Mouse (Mus musculus): ENCODE measurements around the gene Saxo1. TPM values are rescaled to one million over a fixed set of nuclear protein-coding genes. Genes with fewer than 3 reads are reported as not detected.

The Saxo1 gene
- polyA plus RNA-seq, 1 experiment, result not detected

DNA sequence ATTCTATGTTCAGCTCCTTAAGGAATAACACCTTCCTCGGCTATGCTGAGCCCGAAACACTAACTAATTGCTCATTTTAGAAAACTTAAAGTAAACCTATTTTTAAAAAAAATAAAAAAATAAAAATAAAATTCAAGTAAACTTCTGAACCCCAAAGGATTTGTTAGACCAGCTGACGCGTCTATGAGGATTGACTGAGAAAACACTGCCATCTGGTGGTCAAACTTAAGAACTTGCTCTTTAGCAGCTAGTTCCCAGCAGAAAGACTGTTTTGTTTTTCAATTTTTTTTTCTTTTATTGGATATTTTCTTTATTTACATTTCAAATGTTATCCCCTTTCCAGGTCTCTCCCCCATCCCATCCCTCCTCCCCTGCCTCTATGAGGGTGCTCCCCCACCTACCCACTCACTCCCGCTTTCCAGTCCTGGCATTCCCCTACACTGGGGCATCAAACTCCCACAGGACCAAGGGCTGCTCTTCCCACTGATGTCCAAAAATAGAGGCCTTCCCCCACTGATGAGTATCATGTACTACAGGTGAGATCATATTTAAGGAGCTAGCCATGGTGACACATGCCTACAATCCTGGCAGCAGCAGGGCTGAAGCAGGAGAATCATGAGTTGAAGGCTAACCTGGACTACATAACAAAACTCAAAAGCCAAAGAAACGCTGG lies 3.0 kb downstream of the Saxo1 start:
- no peak overlapping the region for H3K9ac ChIP-seq (ENCODE audit: low read depth, poor library complexity, severe bottlenecking)
- no peaks in the 10 kb centered on the region for H3K27me3 ChIP-seq (ENCODE audit: control insufficient read depth, insufficient read depth, low read length, poor library complexity, severe bottlenecking)
- no peaks in the 10 kb centered on the region for H3K4me1 ChIP-seq (ENCODE audit: control insufficient read depth, insufficient read depth, low read length)
- H3K9me3 ChIP-seq (replicated peaks; ENCODE audit: control insufficient read depth, insufficient read depth, low read length, poor library complexity, severe bottlenecking), result no peaks in the 10 kb centered on the region
- no peak for TF ChIP-seq EP300 (IDR thresholded peaks at IDR 0.05; ENCODE audit: insufficient read depth, low read depth, low read length)
- TF ChIP-seq CTCF (IDR thresholded peaks at IDR 0.05; ENCODE audit: low read depth, low read length), result peak; percentile 31
- H3K4me3 ChIP-seq (ENCODE audit: low read depth, low read length), result no peak overlapping the region
- no peak overlapping the region for H3K27ac ChIP-seq (ENCODE audit: insufficient read depth, low read length)
- no peaks in the 10 kb centered on the region for H3K36me3 ChIP-seq (ENCODE audit: control insufficient read depth, insufficient read depth, low read length, poor library complexity, severe bottlenecking)

DNA sequence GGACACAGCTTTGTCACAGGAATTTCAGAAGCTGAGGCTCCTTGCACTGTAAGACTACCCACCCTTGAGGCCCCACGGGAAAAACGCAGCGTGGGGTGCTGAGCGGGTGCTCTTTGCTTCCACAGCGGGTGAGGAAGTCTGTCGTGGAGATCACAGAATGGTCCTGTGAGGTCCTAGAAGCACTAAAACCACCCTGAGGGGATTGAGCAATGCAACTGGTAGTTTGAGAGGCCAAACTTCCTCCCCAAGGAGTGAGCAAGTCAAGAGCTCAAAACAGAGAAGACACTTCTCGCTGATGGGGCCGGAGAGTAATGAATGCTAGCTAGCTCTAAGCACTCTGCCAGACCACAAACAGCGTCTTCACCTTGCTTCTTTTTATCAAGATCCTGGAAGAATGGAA lies 9.8 kb downstream of the Saxo1 start:
- H3K27ac ChIP-seq (ENCODE audit: insufficient read depth, low read length), result no peak overlapping the region
- H3K4me1 ChIP-seq (ENCODE audit: control insufficient read depth, insufficient read depth, low read length), result no peaks in the 10 kb centered on the region
- H3K36me3 ChIP-seq (ENCODE audit: control insufficient read depth, insufficient read depth, low read length, poor library complexity, severe bottlenecking), result no peaks in the 10 kb centered on the region
- H3K4me3 ChIP-seq (ENCODE audit: low read depth, low read length), result no peak overlapping the region
- no peak overlapping the region for H3K9ac ChIP-seq (ENCODE audit: low read depth, poor library complexity, severe bottlenecking)
- H3K9me3 ChIP-seq (replicated peaks; ENCODE audit: control insufficient read depth, insufficient read depth, low read length, poor library complexity, severe bottlenecking), result no peaks in the 10 kb centered on the region
- TF ChIP-seq EP300 (IDR thresholded peaks at IDR 0.05; ENCODE audit: insufficient read depth, low read depth, low read length), result no peak
- H3K27me3 ChIP-seq (ENCODE audit: control insufficient read depth, insufficient read depth, low read length, poor library complexity, severe bottlenecking), result no peaks in the 10 kb centered on the region; the same call in 1 of the 2 replicates

DNA sequence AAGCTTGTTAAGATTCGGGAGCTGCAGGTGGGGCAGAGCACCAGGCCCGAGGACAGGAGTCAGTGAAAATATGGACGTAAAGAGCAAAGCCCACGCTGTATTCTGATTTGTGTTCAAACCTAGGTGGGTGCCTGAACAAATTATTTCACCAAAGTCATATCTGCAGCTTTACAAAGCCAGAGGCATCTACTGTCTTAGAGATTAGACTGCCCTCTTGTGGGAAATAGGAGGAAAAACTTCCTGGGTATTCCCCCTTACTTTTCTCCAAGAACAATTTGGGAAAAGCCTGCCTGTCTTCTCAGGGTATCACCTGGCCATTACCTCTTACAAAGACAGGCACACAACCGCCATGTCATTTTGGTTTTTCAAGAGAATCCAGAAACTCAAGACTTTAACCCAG lies 12.5 kb downstream of the Saxo1 start:
- TF ChIP-seq POLR2A (IDR thresholded peaks at IDR 0.05; ENCODE audit: insufficient read depth, low read length), result no peak
- no peak for TF ChIP-seq EP300 (IDR thresholded peaks at IDR 0.05; ENCODE audit: insufficient read depth, low read depth, low read length)
- no peak for TF ChIP-seq CTCF (IDR thresholded peaks at IDR 0.05; ENCODE audit: low read depth, low read length)
- H3K27me3 ChIP-seq (ENCODE audit: control insufficient read depth, insufficient read depth, low read length, poor library complexity, severe bottlenecking), result no peaks in the 10 kb centered on the region; the same call in 1 of the 2 replicates
- no peak overlapping the region for H3K27ac ChIP-seq (ENCODE audit: insufficient read depth, low read length)
- no peaks in the 10 kb centered on the region for H3K9me3 ChIP-seq (replicated peaks; ENCODE audit: control insufficient read depth, insufficient read depth, low read length, poor library complexity, severe bottlenecking)
- H3K9ac ChIP-seq (ENCODE audit: low read depth, poor library complexity, severe bottlenecking), result no peak overlapping the region
- H3K4me3 ChIP-seq (ENCODE audit: low read depth, low read length), result no peak overlapping the region
- H3K4me1 ChIP-seq (ENCODE audit: control insufficient read depth, insufficient read depth, low read length), result no peaks in the 10 kb centered on the region
- no peaks in the 10 kb centered on the region for H3K36me3 ChIP-seq (ENCODE audit: control insufficient read depth, insufficient read depth, low read length, poor library complexity, severe bottlenecking)

DNA sequence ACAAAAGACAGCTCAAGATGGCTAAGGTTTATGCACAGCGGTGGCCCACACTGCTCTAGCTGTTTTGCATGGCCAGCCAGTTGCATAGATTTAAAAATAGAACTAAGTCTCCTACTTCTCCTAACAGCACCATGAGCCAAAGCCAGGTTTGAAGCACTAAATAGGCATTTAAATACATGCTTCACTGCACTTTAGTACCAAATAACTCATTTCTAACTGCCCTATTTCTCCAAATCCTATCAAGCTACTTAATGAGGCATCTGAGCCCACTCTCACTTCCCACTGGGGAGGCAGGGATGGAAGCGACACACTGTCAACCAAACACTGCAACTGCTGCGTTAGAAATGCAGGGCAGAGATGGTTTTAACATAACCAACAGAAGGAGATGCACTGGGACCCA lies 14.1 kb downstream of the Saxo1 start:
- H3K4me3 ChIP-seq (ENCODE audit: low read depth, low read length), result no peak overlapping the region
- no peak for TF ChIP-seq CTCF (IDR thresholded peaks at IDR 0.05; ENCODE audit: low read depth, low read length)
- TF ChIP-seq POLR2A (IDR thresholded peaks at IDR 0.05; ENCODE audit: insufficient read depth, low read length), result no peak
- no peak for TF ChIP-seq EP300 (IDR thresholded peaks at IDR 0.05; ENCODE audit: insufficient read depth, low read depth, low read length)
- H3K9ac ChIP-seq (ENCODE audit: low read depth, poor library complexity, severe bottlenecking), result no peak overlapping the region
- peaks cover 2% of the 10 kb centered on the region for H3K4me1 ChIP-seq (ENCODE audit: control insufficient read depth, insufficient read depth, low read length)
- no peaks in the 10 kb centered on the region for H3K36me3 ChIP-seq (ENCODE audit: control insufficient read depth, insufficient read depth, low read length, poor library complexity, severe bottlenecking)
- no peaks in the 10 kb centered on the region for H3K9me3 ChIP-seq (replicated peaks; ENCODE audit: control insufficient read depth, insufficient read depth, low read length, poor library complexity, severe bottlenecking)
- no peaks in the 10 kb centered on the region; the same call in 1 of the 2 replicates for H3K27me3 ChIP-seq (ENCODE audit: control insufficient read depth, insufficient read depth, low read length, poor library complexity, severe bottlenecking)
- H3K27ac ChIP-seq (ENCODE audit: insufficient read depth, low read length), result no peak overlapping the region

DNA sequence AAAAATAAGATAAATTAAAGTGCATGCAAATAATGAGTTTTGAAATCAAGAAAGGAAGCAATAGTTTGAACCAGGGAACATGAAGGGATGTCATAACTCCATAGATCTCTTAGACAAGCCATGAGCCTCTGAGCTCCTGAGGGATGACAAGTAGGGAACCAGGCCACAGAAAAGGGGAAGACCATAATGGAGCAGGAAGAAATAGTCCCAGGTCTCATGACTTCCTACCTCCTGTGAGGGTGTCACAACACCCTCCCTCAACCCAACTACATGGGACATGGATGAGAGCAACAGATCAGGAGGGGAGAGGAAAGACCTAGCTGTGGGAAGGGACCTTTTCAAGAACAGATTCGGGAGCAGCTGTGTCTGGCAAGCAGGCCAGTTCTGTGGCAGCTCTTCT lies 16.6 kb downstream of the Saxo1 start:
- no peak for TF ChIP-seq POLR2A (IDR thresholded peaks at IDR 0.05; ENCODE audit: insufficient read depth, low read length)
- TF ChIP-seq EP300 (IDR thresholded peaks at IDR 0.05; ENCODE audit: insufficient read depth, low read depth, low read length), result no peak
- no peak for TF ChIP-seq CTCF (IDR thresholded peaks at IDR 0.05; ENCODE audit: low read depth, low read length)
- Histone ChIP-seq H3K27me3 (ENCODE audit: control insufficient read depth, insufficient read depth, low read length, poor library complexity, severe bottlenecking) (no peaks in the 10 kb centered on the region), H3K4me1 (ENCODE audit: control insufficient read depth, insufficient read depth, low read length) (peaks cover 2% of the 10 kb centered on the region), H3K27ac (ENCODE audit: insufficient read depth, low read length) (no peak overlapping the region), H3K4me3 (ENCODE audit: low read depth, low read length) (no peak overlapping the region), H3K9ac (ENCODE audit: low read depth, poor library complexity, severe bottlenecking) (no peak overlapping the region), H3K9me3 (replicated peaks; ENCODE audit: control insufficient read depth, insufficient read depth, low read length, poor library complexity, severe bottlenecking) (no peaks in the 10 kb centered on the region), H3K36me3 (ENCODE audit: control insufficient read depth, insufficient read depth, low read length, poor library complexity, severe bottlenecking) (no peaks in the 10 kb centered on the region)

DNA sequence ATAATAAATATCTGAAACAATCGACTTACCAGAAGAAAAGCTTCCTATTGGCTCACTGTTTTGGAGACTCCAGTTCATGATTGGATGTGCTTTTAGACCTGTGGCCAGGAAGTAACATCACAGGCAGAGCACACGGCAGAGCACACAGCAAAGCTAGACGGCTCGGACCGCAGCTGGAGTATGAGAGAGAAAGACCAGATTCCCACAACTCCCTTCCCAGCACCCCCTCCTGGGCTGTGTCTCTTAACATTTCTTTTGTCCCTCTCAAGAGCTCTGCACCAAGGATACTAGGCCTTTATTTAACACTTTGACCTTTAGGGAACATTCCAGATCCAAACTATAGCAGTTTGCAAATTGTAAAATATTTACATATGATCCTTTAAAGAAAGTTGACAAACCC lies 19.2 kb downstream of the Saxo1 start:
- no peak overlapping the region for H3K9ac ChIP-seq (ENCODE audit: low read depth, poor library complexity, severe bottlenecking)
- no peaks in the 10 kb centered on the region for H3K27me3 ChIP-seq (ENCODE audit: control insufficient read depth, insufficient read depth, low read length, poor library complexity, severe bottlenecking)
- no peak overlapping the region for H3K4me3 ChIP-seq (ENCODE audit: low read depth, low read length)
- no peak for TF ChIP-seq CTCF (IDR thresholded peaks at IDR 0.05; ENCODE audit: low read depth, low read length)
- no peak for TF ChIP-seq POLR2A (IDR thresholded peaks at IDR 0.05; ENCODE audit: insufficient read depth, low read length)
- TF ChIP-seq EP300 (IDR thresholded peaks at IDR 0.05; ENCODE audit: insufficient read depth, low read depth, low read length), result no peak
- no peak overlapping the region for H3K27ac ChIP-seq (ENCODE audit: insufficient read depth, low read length)
- H3K9me3 ChIP-seq (replicated peaks; ENCODE audit: control insufficient read depth, insufficient read depth, low read length, poor library complexity, severe bottlenecking), result no peaks in the 10 kb centered on the region
- peaks cover 2% of the 10 kb centered on the region for H3K4me1 ChIP-seq (ENCODE audit: control insufficient read depth, insufficient read depth, low read length)
- H3K36me3 ChIP-seq (ENCODE audit: control insufficient read depth, insufficient read depth, low read length, poor library complexity, severe bottlenecking), result no peaks in the 10 kb centered on the region

Data from ES-Bruce4 (cell line).